Mouse (Mus musculus): ENCODE results near the gene Sap30.

DNA sequence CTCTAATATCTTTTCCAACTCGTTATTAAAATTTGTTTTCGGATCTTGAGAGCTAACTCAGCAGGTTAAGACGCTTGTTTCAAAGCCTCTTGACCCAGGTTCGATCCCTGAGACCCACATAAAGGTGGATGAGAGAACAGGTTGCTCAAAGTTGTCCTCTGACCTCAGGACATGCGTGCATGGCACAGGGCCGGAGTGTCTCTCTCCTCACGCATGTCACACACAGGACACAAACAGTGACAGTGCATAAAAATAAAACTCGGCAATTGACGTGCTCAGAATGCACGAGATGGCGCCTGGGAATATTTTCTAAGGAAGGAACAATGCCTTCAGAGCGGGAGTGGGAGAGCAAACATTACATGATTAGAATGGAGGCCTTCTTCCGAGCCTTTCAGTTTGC lies 42.6 kb upstream of the Sap30 start:
- TF ChIP-seq CTCF (IDR thresholded peaks at IDR 0.05; ENCODE audit: low read depth): no peak
- no peak for TF ChIP-seq EP300 (optimal IDR thresholded peaks at IDR 0.05)
